In the genomic region with DNA sequence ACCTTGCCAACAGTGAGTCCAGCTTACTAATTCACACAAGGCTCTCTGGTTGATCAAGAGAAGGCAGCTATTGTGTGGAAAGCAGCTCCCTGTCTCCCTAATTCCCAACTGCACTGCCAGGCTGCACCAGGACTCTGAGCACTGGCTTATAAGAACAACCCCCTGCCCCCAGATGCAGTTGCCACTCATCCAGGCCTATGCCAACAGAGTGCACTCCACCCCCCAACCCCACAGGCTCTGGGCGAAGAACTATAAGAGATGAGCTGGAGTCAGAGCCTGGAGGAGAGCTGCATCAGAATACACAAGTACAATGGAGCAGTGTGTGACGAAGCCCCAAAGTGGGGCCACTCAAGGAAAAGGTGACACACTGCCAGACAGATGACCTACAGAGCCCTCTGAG, we compare ENCODE assay signal across 28 mouse cellular contexts. TPM values are rescaled to one million over a fixed set of nuclear protein-coding genes. Genes with fewer than 3 reads are reported as not detected.
DNase-seq lines count a peak whose midpoint lies in the region; ATAC-seq and TF ChIP-seq lines count a peak whose summit lies in the region.
"Had no signal": no experiment of that assay in that cellular context is flagged by ENCODE, and none has a peak within 500 bp of the region (broad histone marks: within the 10 kb centered on the region; RNA-seq: fewer than 3 reads in every experiment).

No protein-coding gene starts in this region.

- no peaks in the 10 kb centered on the region for H3K4me1 ChIP-seq in neural tube, embryonic 13.5 days (replicated peaks)
- H3K4me1 ChIP-seq in neural tube, embryonic 15.5 days: 0 out of 2 replicates have a peak, but pooled peaks cover 2% of the 10 kb centered on the region

- no peak for DNase-seq in frontal cortex, adult 2 months (ENCODE audit: extremely low spot score in 1 of 2, low spot score in 1 of 2)
- DNase-seq in layer of hippocampus, adult 2 months (ENCODE audit: low spot score in 2 of 2): peak in 1 of 2 experiments; percentile 20
- no peak for DNase-seq in layer of hippocampus, postnatal 10 days (ENCODE audit: low spot score in 2 of 2)
- DNase-seq in lung, postnatal 14 days: no peak
- DNase-seq: adrenal gland, adult 8-10 months; B cell, adult 2 months; layer of hippocampus, postnatal 36 days; lung, embryonic 14.5 days; lung, postnatal 4 days; right cerebral cortex, postnatal 14 days; thymus, adult 2 months had no signal

- no peak overlapping the region for H3ac ChIP-seq in myocyte (ENCODE audit: control insufficient read depth, insufficient read length)

- H3K79me2 ChIP-seq in myocyte (ENCODE audit: control insufficient read depth, insufficient read depth): peaks cover 44% of the 10 kb centered on the region

- 73% methylated on average over 2 of the region's 2 CpGs for WGBS in neural tube, embryonic 13.5 days
- 74% methylated on average over 2 of the region's 2 CpGs for WGBS in neural tube, embryonic 15.5 days

- peaks cover 19% of the 10 kb centered on the region for H3K36me3 ChIP-seq in neural tube, embryonic 13.5 days
- peaks cover 14% of the 10 kb centered on the region for H3K36me3 ChIP-seq in neural tube, embryonic 15.5 days
- H3K36me3 ChIP-seq in myocyte (ENCODE audit: control insufficient read depth, insufficient read depth): no peaks in the 10 kb centered on the region

- ATAC-seq in frontal cortex, adult (ENCODE audit: low TSS enrichment): 0 out of 2 replicates have a peak, but pooled peaks have one; percentile 11
- no peak for ATAC-seq in neural tube, embryonic 13.5 days (ENCODE audit: low read depth)
- no peak for ATAC-seq in neural tube, embryonic 15.5 days (ENCODE audit: low FRiP score)
- ATAC-seq: activated CD4-positive, CD25-positive, alpha-beta regulatory T cell, adult 4 months; forebrain, embryonic 14.5 days; intestine, postnatal 0 days had no signal

- TF ChIP-seq CTCF in layer of hippocampus, adult 2 months (conservative IDR thresholded peaks at IDR 0.05): no peak

- no peak for TF ChIP-seq POLR2A in myocyte (IDR thresholded peaks at IDR 0.05; ENCODE audit: insufficient read length, low read depth)

- H3K27me3 ChIP-seq in neural tube, embryonic 13.5 days: no peaks in the 10 kb centered on the region
- H3K27me3 ChIP-seq in neural tube, embryonic 15.5 days (replicated peaks): no peaks in the 10 kb centered on the region
- H3K27me3 ChIP-seq in myocyte (ENCODE audit: control insufficient read depth, insufficient read depth, insufficient read length): no peaks in the 10 kb centered on the region
- H3K27me3 ChIP-seq: kidney, embryonic 15.5 days; limb, embryonic 15.5 days had no signal

- H3K4me2 ChIP-seq in neural tube, embryonic 13.5 days: no peak overlapping the region
- no peak overlapping the region for H3K4me2 ChIP-seq in neural tube, embryonic 15.5 days
- H3K4me2 ChIP-seq in myocyte (ENCODE audit: low read depth): peak overlapping the region; percentile 39
- H3K4me2 ChIP-seq: heart, embryonic 11.5 days; kidney, embryonic 15.5 days; limb, embryonic 15.5 days; lung, embryonic 14.5 days had no signal

- H3K4me3 ChIP-seq in layer of hippocampus, adult 2 months: no peak overlapping the region
- no peak overlapping the region for H3K4me3 ChIP-seq in neural tube, embryonic 13.5 days
- H3K4me3 ChIP-seq in neural tube, embryonic 15.5 days (replicated peaks): no peak overlapping the region
- no peak overlapping the region for H3K4me3 ChIP-seq in myocyte
- H3K4me3 ChIP-seq: erythroblast, embryonic 14.5 days; hindbrain, embryonic 10.5 days; kidney, embryonic 15.5 days; limb, embryonic 15.5 days had no signal

- H3K9ac ChIP-seq in neural tube, embryonic 13.5 days: 0 out of 2 replicates have a peak overlapping the region, but pooled peaks have one; percentile 8
- H3K9ac ChIP-seq in neural tube, embryonic 15.5 days (replicated peaks): no peak overlapping the region
- H3K9ac ChIP-seq: kidney, embryonic 15.5 days; limb, embryonic 15.5 days; liver, embryonic 14.5 days; lung, embryonic 14.5 days had no signal

- H3K27ac ChIP-seq in layer of hippocampus, adult 2 months: peak overlapping the region; percentile 78
- H3K27ac ChIP-seq in neural tube, embryonic 13.5 days (replicated peaks): no peak overlapping the region
- no peak overlapping the region for H3K27ac ChIP-seq in neural tube, embryonic 15.5 days (replicated peaks)
- H3K27ac ChIP-seq: hindbrain, embryonic 10.5 days; kidney, embryonic 15.5 days; limb, embryonic 15.5 days; liver, embryonic 14.5 days; stomach, postnatal 0 days had no signal

- H3K9me3 ChIP-seq in neural tube, embryonic 13.5 days: no peaks in the 10 kb centered on the region
- H3K9me3 ChIP-seq in neural tube, embryonic 15.5 days (replicated peaks): no peaks in the 10 kb centered on the region
- H3K9me3 ChIP-seq: hindbrain, embryonic 10.5 days; kidney, embryonic 15.5 days; limb, embryonic 15.5 days had no signal

TF ChIP-seq in myocyte, 11 proteins besides CTCF, POLR2A, EP300 and RAD21:
- TF ChIP-seq REST (IDR thresholded peaks at IDR 0.05; ENCODE audit: insufficient read depth, insufficient read length): no peak
- TF ChIP-seq MYOG (IDR thresholded peaks at IDR 0.05; ENCODE audit: control insufficient read depth in 1 of 3, insufficient read depth in 1 of 3, insufficient read length in 2 of 3, low read depth in 2 of 3): peak in 2 of 3 experiments; percentile 17 to 49
- peak in 2 of 3 experiments; percentile 63 to 77 for TF ChIP-seq MYOD1 (IDR thresholded peaks at IDR 0.05; ENCODE audit: control insufficient read depth in 1 of 3, insufficient read length in 2 of 3, low read depth in 2 of 3)

RNA-seq across cellular contexts. Expression of gene Tjap1, which starts 10.8 kb away (rescaled TPM):
- 44.4 and 51.5 TPM in 2 replicates for polyA plus RNA-seq in frontal cortex, adult 2 months (2012; rRNA removed)
- total RNA-seq in layer of hippocampus, adult 2 months (2021): 10 to 100 TPM; 54.0 to 56.7 TPM
- total RNA-seq in layer of hippocampus, postnatal 10 days (2021): 10 to 100 TPM; 39.0 to 41.0 TPM
- 35.7 and 36.7 TPM in 2 replicates for polyA plus RNA-seq in neural tube, embryonic 13.5 days (2015; fragmentation: Nextera tagmentation; extraction: Ambion mirVana)
- 28.6 and 32.6 TPM in 2 replicates for polyA plus RNA-seq in neural tube, embryonic 15.5 days (2015; fragmentation: Nextera tagmentation; extraction: Ambion mirVana)
- polyA plus RNA-seq in myocyte (2012; fragmentation: generic; extraction: Trizol): 50.9 TPM

RNA-seq across cellular contexts. Expression of gene Lrrc73, which starts 18.7 kb away (rescaled TPM):
- polyA plus RNA-seq in frontal cortex, adult 2 months (2012; rRNA removed): 62.5 and 63.5 TPM in 2 replicates
- total RNA-seq in layer of hippocampus, adult 2 months (2021): 10 to 100 TPM; 57.3 to 58.2 TPM
- total RNA-seq in layer of hippocampus, postnatal 10 days (2021): 10 to 100 TPM; 88.1 to 93.6 TPM
- 5.2 and 5.8 TPM in 2 replicates for polyA plus RNA-seq in neural tube, embryonic 13.5 days (2015; fragmentation: Nextera tagmentation; extraction: Ambion mirVana)
- 13.1 and 15.0 TPM in 2 replicates for polyA plus RNA-seq in neural tube, embryonic 15.5 days (2015; fragmentation: Nextera tagmentation; extraction: Ambion mirVana)
- polyA plus RNA-seq in myocyte (2012; fragmentation: generic; extraction: Trizol): 2.0 TPM
- total RNA-seq: common myeloid progenitor, adult 5-6 weeks had no signal

RNA-seq across cellular contexts. Expression of gene Yipf3, which starts 24.2 kb away (rescaled TPM):
- 72.7 and 78.9 TPM in 2 replicates for polyA plus RNA-seq in frontal cortex, adult 2 months (2012; rRNA removed)
- total RNA-seq in layer of hippocampus, adult 2 months (2021): 10 to 100 TPM; 80.3 to 95.2 TPM
- total RNA-seq in layer of hippocampus, postnatal 10 days (2021): 10 to 100 TPM; 68.7 to 70.3 TPM
- 81.9 and 83.1 TPM in 2 replicates for polyA plus RNA-seq in neural tube, embryonic 13.5 days (2015; fragmentation: Nextera tagmentation; extraction: Ambion mirVana)
- 87.8 and 97.8 TPM in 2 replicates for polyA plus RNA-seq in neural tube, embryonic 15.5 days (2015; fragmentation: Nextera tagmentation; extraction: Ambion mirVana)
- 112 TPM for polyA plus RNA-seq in myocyte (2012; fragmentation: generic; extraction: Trizol)

RNA-seq across cellular contexts. Expression of gene Polr1c, which starts 24.2 kb away (rescaled TPM):
- 45.3 and 52.7 TPM in 2 replicates for polyA plus RNA-seq in frontal cortex, adult 2 months (2012; rRNA removed)
- 10 to 100 TPM; 37.6 to 39.0 TPM for total RNA-seq in layer of hippocampus, adult 2 months (2021)
- 10 to 100 TPM; 37.2 to 40.1 TPM for total RNA-seq in layer of hippocampus, postnatal 10 days (2021)
- 84.3 and 93.8 TPM in 2 replicates for polyA plus RNA-seq in neural tube, embryonic 13.5 days (2015; fragmentation: Nextera tagmentation; extraction: Ambion mirVana)
- 73.7 and 76.4 TPM in 2 replicates for polyA plus RNA-seq in neural tube, embryonic 15.5 days (2015; fragmentation: Nextera tagmentation; extraction: Ambion mirVana)
- polyA plus RNA-seq in myocyte (2012; fragmentation: generic; extraction: Trizol): 105 TPM

RNA-seq across cellular contexts. Expression of gene Dlk2, which starts 25.2 kb away (rescaled TPM):
- polyA plus RNA-seq in frontal cortex, adult 2 months (2012; rRNA removed): 81.5 and 96.0 TPM in 2 replicates
- 10 to 100 TPM; 52.5 to 53.5 TPM for total RNA-seq in layer of hippocampus, adult 2 months (2021)
- total RNA-seq in layer of hippocampus, postnatal 10 days (2021): 10 to 100 TPM; 44.4 to 52.4 TPM
- polyA plus RNA-seq in neural tube, embryonic 13.5 days (2015; fragmentation: Nextera tagmentation; extraction: Ambion mirVana): 9.0 and 9.6 TPM in 2 replicates
- 24.7 and 27.4 TPM in 2 replicates for polyA plus RNA-seq in neural tube, embryonic 15.5 days (2015; fragmentation: Nextera tagmentation; extraction: Ambion mirVana)
- 1.8 TPM for polyA plus RNA-seq in myocyte (2012; fragmentation: generic; extraction: Trizol)
- total RNA-seq: megakaryocyte-erythroid progenitor cell, adult 5-6 weeks; MEL had no signal
- polyA plus RNA-seq: activated CD4-positive, CD25-positive, alpha-beta regulatory T cell, adult 4 months; erythroblast, embryonic 14.5 days had no signal
